Mouse (Mus musculus) cortical plate, adult 2 months (tissue): ENCODE results near the gene Plk2.

Source experiments
- CTCF ChIP-seq: fragments of 200-500 bp; IDR thresholded peaks from 2 replicates; pipeline ENCODE4 v1.5.1; 2011; ENCODE audit warnings: mild to moderate bottlenecking, control low read depth, low read length; ENCODE audit not compliant: insufficient read depth; ENCODE audit errors: extremely low read depth
- POLR2A ChIP-seq: fragments of 200-500 bp; IDR thresholded peaks from 2 replicates; pipeline ENCODE4 v1.6.1; 2011; ENCODE audit warnings: mild to moderate bottlenecking, low read length, control low read depth; ENCODE audit not compliant: insufficient read depth; ENCODE audit errors: extremely low read depth

- TF ChIP-seq CTCF (no peak), POLR2A (no peak)
Measured at GRCm38 (mm10) chr13:110438624-110439023, 43.8 kb downstream of the Plk2 start.
